Mouse (Mus musculus) adrenal gland, adult 2 months (tissue): ENCODE data around the gene Ccr2. TPM values are rescaled to one million over a fixed set of nuclear protein-coding genes. Genes with fewer than 3 reads are reported as not detected.
"Not testable (repeated sequence)": the region's sequence is repeated elsewhere in the genome, so short reads cannot be mapped to it uniquely, and the experiment has no call there.

Source experiments
- DNase-seq: peaks from one replicate; pipeline ENCODE4 v3.0.0; 2021
- long read RNA-seq: library from polyadenylated mRNA; stranded (forward); transcript quantifications from one replicate; pipeline ENCODE4 v2.0.0, GENCODE M21; 2021
- polyA plus RNA-seq: library from polyadenylated mRNA; depleted of rRNA; stranded (reverse); fragments of >200 nt; gene quantifications from 2 replicates; pipeline ENCODE4 v1.2.3, GENCODE M21; 2012; rRNA removed
- total RNA-seq, 2 experiments: library from RNA; stranded (reverse); gene quantifications; 2 replicates each; pipeline ENCODE4 v1.2.3; 2021

The Ccr2 gene
- total RNA-seq (1 to 10 TPM in 1 of 2 experiments, under 1 TPM in 1; 0.95 to 4.4 TPM), polyA plus RNA-seq (0.43 and 0.55 TPM in 2 replicates)
- long read RNA-seq, full-length matches to known transcripts: 3 of 3 reads
- long read RNA-seq, partial matches to known transcripts: 0 of 3 reads
- long read RNA-seq, other reads (novel, unspliced or antisense): 0 of 3 reads

DNA sequence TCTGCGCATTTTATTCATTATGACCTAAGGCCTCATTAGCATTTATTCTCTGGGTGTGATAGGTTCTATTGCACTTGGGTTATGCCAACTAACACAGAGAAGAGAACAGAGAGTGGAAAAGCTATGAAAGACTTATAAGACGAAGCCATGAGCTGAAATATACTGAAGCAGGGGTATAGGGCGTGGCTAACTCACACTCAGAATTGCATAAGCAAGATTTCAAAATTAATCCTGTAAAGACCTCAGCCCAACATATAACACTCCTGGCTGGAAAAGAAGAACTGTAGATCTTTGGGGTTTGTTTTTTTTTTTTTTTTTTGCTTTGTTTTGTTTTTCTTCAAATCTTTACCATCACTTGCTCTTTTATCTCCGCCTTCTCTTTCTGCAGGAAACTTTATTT, at the start of gene Ccr2:
Ccr2 (plus strand) TSS at position 228 of the 400 bp plus-strand sequence.
- no peak for DNase-seq

- DNase-seq: no peak
Observed at GRCm38 (mm10) chr9:124053532-124053931, 48.2 kb upstream of the Ccr2 start.

DNA sequence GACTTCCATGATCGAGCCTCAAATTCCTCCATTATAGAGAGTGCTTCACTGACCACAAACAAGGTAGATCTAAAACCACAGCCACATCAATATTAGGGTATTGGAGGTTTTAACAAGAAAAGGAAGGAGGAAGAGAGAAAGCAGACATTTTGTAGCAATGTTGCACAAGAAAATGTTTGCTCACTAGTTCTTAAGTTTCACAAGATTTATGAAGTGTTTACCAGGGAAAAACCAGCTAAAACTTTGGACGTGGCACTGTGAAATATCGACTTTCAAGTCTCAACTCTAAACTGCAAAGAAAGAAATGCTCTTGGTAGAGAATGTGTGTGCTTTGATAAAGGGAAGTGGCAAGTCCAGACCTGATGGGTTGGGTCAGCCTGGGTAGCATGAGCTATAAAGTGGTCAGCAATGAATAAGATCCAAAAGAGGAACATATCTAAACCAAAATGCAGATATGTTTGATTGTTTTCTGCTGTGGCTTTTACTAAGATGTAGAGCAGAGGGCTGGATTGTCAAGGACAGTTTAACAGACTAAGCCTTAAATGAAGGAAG, 45.5 kb upstream of the Ccr2 start:
- DNase-seq: no peak

DNA sequence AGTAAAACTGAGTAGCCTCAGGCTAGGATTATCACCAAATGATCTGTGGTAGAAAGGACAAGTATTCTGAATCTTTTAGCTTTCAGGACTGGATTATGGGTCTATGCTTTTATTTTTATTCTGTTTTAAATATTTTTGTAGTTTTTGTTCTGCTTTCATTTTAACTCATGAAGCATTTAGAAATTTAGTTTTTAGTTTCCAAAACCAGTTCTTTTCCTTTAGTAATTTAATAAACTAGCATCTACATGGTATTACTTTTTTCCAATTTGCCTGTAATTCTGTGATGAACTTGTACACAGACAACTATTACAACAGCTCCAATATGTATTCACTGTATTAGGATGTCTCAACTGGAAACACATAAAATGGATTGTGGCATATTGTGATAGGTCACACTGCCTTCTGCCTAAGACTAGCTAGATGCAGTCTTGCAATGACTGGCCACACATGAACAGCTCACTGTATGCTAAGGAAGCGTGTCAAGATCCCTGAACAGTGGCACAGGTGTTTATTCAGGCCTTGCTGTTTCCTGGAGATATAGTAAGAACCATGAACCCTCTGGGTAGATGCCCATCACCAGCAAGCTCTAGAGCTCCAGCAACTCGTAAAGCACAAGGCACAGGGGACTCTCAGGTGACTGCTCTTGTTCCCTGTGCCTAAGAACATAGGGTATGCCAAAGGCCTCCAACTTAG, 41.9 kb upstream of the Ccr2 start:
- DNase-seq: no peak

- DNase-seq: not testable (repeated sequence)
Observed at GRCm38 (mm10) chr9:124061474-124062432, 40.0 kb upstream of the Ccr2 start.

DNA sequence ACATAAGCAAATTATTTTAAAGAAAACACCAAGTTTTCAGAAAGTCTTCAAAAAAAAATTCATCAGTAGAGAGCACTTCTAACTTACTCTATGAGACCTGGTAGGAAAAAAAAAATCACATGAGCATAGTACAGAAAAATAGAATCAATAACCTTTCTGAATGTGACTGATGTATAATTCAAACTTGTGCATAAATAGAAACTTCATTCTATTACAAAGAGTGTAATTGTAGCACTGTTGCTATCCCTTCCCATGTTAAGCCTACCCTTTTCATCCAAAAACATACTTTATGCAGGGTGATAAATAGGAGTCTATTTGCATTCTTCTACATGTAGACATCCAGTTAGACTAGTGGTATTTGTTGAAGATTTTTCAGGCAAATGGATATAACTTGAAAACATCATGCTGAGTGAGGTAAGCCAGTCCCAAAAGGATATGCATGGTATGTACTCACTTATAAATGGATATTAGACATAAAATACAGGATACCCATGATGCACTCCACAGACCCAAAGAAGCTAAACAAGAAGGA, 35.1 kb upstream of the Ccr2 start:
- DNase-seq: no peak

DNA sequence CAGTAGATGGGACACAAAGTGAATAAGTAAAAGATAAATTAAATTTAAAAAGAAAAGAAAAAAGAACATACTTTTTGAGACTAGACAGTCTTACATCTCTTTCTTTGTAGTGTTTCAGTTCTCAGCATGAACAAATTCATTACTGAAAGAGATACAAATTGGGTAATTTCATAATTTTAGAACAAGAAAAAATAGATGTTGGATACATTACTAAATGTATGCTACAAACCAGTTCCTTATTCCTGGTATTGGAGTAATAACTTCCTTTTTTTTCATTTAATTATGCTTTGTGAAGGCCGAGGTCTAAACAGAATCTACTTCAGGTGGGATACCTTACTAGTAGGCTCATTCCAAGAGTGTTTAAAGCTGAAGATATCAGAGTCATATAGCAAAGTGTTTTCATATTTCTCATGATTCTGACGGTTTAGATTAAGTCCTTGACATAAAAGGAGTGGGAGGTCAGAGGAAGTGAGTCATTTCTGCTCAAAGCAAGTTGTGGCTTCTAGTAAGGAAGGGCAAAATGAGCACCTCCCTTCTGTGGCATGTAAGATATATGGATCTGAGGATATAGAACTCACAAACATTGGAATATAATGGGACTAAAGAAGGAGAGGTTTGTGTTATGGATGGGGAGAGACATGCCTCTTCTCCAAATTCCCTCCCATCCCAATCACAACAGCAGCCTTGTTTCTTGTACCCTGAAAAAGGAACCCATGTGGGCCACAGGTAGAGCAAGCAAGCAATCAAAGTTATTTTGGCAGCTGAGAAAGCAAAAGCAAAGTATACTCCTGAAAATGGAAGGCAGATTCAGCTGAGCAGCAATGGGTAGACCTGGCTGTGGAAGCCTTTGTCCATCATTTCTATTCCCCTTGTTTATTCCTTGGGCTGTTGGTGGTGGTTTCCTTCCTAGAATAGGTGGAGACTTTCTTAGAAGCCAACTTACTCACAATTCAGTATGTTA, 33.4 kb upstream of the Ccr2 start:
- no peak for DNase-seq

GRCm38 (mm10) chr9:124071506-124071905, 30.2 kb upstream of the Ccr2 start:
- DNase-seq: no peak

- DNase-seq: no peak
Observed at GRCm38 (mm10) chr9:124079803-124080202, 21.9 kb upstream of the Ccr2 start.

GRCm38 (mm10) chr9:124080471-124080870, 21.3 kb upstream of the Ccr2 start:
- not testable (repeated sequence) for DNase-seq

- DNase-seq: no peak
Observed at GRCm38 (mm10) chr9:124090441-124090840, 11.3 kb upstream of the Ccr2 start.

DNA sequence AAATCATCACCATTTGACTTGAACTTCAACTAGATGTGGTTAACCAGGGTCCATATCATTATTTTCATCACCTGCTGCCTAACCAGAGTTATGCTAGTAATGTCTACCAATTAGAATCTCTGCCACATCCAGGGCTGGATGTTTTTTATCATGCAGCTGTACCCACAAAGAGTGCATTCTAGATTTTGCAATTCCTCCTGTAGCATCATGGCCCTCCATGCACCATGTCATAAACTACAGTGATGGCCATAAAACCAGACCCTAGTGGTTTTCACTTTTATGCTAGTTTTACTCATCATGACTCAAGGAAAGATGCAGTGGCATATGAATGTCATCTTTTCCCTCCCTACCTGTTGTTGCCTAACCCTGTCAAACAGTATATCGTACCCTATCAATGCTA, 2.6 kb upstream of the Ccr2 start:
- DNase-seq: no peak

DNA sequence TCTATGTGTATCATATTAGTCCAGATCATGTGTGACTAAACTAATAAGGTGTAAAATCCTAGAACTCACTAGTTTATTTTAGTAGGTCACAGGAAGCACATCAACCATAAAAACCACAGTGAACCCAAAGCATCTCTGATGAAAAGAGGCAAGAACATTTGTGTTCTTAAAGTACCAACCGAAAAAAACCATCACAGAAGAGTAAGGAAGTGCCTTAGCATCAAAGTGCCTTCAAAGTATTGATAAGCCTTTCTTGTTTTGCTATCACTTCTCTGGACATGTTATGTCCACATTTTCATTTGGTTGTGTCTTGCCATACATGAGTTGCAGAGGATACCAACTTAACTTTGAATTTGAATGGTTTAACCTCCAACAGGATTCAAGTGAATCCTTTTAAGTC, 1.4 kb upstream of the Ccr2 start:
- DNase-seq: no peak

DNA sequence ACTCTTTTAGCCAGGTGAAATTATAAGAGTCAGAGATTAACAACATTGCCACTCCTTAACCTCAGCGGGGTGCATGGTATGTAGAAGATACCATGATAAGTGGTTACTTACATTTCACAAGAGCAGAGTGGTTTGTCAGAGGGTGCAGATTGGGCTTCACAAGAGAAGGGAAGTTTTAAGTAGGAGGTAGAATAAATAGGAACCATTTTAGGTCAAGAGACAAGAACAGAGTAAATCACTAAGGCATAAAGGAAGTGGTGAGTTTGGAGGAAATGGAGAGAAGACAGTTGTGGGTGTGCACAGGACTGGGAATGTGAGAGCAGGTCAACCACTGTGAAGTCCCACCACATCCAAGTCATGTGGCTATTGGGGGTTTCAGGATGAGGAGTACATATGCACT, 1.4 kb downstream of the Ccr2 start:
- no peak for DNase-seq

DNA sequence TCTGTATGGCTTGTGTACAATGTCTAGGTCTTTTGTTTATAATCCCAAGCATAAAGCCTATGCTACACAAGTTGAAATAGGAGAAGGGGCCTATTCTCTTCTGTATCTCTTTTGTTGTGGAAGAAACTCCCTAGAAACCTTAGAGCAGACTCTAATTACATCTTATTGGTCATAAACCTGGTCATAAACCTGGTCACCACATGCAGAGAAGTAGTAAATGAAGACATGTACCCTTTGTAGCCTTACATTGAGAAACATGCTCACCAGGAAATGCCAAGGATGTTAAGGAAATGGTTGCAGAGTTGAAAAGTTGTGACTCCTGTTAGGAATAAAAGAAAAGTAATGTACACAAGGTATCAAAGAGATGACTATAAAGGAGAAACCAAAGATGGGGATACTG, 3.4 kb downstream of the Ccr2 start:
- no peak for DNase-seq

DNA sequence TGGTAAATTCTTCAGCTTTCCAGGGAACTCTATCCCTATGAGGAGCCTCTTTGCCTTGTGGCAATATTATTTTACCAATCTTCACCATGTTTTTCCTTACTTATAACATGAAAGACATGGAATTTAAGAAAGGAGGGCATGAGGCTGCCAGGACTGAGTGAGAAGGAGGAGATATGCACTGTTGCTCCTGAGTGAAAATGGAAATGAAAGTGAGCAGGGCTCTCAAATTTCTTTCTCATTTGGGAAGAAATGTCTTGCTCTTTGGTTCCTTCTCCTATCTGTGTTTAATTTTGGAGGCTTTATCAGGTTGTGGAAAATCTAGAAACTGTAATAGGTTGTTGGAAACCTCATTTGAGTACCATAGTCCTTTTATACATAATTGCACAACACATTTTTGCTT, 5.5 kb downstream of the Ccr2 start:
- no peak for DNase-seq

DNA sequence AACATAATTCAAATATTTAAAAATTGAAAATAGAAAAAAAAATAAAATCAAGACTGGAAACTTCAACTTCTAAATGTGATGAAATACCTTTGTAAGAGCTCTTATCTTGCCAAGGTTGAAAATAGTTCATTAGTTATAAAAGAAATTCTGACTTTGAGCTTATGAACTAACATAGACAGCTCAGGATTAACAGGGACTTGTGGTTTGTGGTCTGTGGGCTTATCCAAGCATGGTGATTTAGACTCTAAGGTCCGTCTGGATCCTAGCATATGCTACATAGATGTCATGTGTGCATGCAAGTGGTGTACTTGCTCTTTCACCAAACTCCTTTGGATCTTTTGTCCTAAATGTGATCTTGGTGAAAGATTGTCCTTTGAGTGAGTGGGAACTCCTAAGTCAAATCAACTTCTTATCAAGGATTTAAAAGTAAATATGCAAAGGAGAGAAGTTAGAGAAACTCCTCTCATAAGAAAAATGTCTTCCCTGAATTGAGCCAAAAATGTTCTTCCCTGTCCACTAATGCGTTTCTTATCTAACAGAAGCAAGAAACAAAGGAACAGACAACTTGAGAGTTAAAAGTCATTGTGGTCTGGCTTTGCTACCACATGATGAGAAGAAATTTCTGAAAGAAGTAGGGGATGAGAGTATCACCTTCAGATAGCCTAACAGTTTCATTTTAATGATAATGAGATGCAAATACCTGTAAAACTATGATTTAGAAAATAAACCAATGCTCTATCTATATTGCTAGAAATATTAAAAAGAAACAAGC, 6.8 kb downstream of the Ccr2 start:
- no peak for DNase-seq

- no peak for DNase-seq
Observed at GRCm38 (mm10) chr9:124111997-124112396, 10.2 kb downstream of the Ccr2 start.

GRCm38 (mm10) chr9:124112591-124113239, 11.0 kb downstream of the Ccr2 start:
- DNase-seq: no peak

DNA sequence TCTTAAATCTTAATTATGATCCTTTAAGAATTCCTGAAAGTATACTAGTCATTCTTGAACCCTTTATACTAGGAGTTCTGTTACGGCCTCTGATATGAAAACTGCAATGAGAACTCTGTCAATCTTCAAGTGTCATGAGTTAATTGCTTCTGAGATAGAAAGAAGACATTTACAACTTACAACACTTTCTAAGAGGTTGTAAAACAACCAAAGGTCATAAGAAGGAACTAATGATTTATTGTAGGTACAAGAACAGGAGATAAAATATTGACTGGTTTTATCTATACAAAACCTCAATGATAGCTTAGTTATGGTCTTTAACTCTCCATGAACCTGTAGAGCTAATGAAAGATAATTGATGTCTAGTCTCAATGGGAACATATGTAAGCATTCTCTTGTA, 12.0 kb downstream of the Ccr2 start:
- no peak for DNase-seq
